Mouse (Mus musculus) MEL (cell line): ENCODE measurements around the gene F830045P16Rik.

Experiments
- BHLHE40 ChIP-seq: IDR thresholded peaks from 2 replicates; pipeline ENCODE4 v1.6.1; 2012; ENCODE audit warnings: low read depth, mild to moderate bottlenecking, inconsistent platforms, low read length, improper control_type of control experiment, borderline replicate concordance
- CHD2 ChIP-seq: IDR thresholded peaks from 2 replicates; pipeline ENCODE4 v1.6.1; 2011; ENCODE audit warnings: low read length, improper control_type of control experiment
- CTCF ChIP-seq, 3 experiments: IDR thresholded peaks in 2 of 3; conservative IDR thresholded peaks in 1 of 3; 2 replicates each; pipeline ENCODE4 v1.5.1; 2011 to 2012; ENCODE audit warnings: low read length in 3 of 3, low read depth in 2 of 3, mild to moderate bottlenecking in 2 of 3, improper control_type of control experiment in 1 of 3, inconsistent platforms in 1 of 3, mixed read lengths in 1 of 3, moderate library complexity in 1 of 3; ENCODE audit not compliant: control insufficient read depth in 1 of 3, insufficient read depth in 1 of 3, poor library complexity in 1 of 3, severe bottlenecking in 1 of 3
- E2F4 ChIP-seq: IDR thresholded peaks from 2 replicates; pipeline ENCODE4 v1.6.1; 2011; ENCODE audit warnings: low read depth, low read length, improper control_type of control experiment, borderline replicate concordance
- EP300 ChIP-seq, 2 experiments: IDR thresholded peaks; 2 replicates each; pipeline ENCODE4 v1.6.1; 2011; ENCODE audit warnings: improper control_type of control experiment in 2 of 2, low read length in 2 of 2, low read depth in 1 of 2, mild to moderate bottlenecking in 1 of 2
- ETS1 ChIP-seq: IDR thresholded peaks from 2 replicates; pipeline ENCODE4 v1.6.1; 2012; ENCODE audit warnings: low read depth, mild to moderate bottlenecking, inconsistent platforms, low read length, improper control_type of control experiment, moderate library complexity
- MEF2A ChIP-seq: IDR thresholded peaks from 2 replicates; pipeline ENCODE4 v1.6.1; 2014; ENCODE audit warnings: low read depth, mild to moderate bottlenecking, inconsistent platforms, low read length, improper control_type of control experiment; ENCODE audit not compliant: poor library complexity, insufficient replicate concordance, severe bottlenecking; ENCODE audit errors: extremely low read depth
- MYC ChIP-seq: IDR thresholded peaks from 2 replicates; pipeline ENCODE4 v1.6.1; 2011; ENCODE audit warnings: low read depth, mild to moderate bottlenecking, low read length, improper control_type of control experiment, moderate library complexity
- NRF1 ChIP-seq: IDR thresholded peaks from 2 replicates; pipeline ENCODE4 v1.6.1; 2014; ENCODE audit warnings: low read depth, mild to moderate bottlenecking, inconsistent platforms, low read length, improper control_type of control experiment, moderate library complexity; ENCODE audit not compliant: poor library complexity, insufficient read depth, severe bottlenecking
- POLR2A ChIP-seq, 2 experiments: IDR thresholded peaks; 2 replicates each; pipeline ENCODE4 v1.6.1; 2011 to 2012; ENCODE audit warnings: low read length in 2 of 2, mild to moderate bottlenecking in 2 of 2, control low read depth in 1 of 2, improper control_type of control experiment in 1 of 2, low read depth in 1 of 2, moderate library complexity in 1 of 2; ENCODE audit not compliant: control insufficient read depth in 1 of 2, insufficient read depth in 1 of 2, poor library complexity in 1 of 2
- RCOR1 ChIP-seq: IDR thresholded peaks from 2 replicates; pipeline ENCODE4 v1.6.1; 2012; ENCODE audit warnings: low read depth, mild to moderate bottlenecking, inconsistent platforms, low read length, improper control_type of control experiment

DNA sequence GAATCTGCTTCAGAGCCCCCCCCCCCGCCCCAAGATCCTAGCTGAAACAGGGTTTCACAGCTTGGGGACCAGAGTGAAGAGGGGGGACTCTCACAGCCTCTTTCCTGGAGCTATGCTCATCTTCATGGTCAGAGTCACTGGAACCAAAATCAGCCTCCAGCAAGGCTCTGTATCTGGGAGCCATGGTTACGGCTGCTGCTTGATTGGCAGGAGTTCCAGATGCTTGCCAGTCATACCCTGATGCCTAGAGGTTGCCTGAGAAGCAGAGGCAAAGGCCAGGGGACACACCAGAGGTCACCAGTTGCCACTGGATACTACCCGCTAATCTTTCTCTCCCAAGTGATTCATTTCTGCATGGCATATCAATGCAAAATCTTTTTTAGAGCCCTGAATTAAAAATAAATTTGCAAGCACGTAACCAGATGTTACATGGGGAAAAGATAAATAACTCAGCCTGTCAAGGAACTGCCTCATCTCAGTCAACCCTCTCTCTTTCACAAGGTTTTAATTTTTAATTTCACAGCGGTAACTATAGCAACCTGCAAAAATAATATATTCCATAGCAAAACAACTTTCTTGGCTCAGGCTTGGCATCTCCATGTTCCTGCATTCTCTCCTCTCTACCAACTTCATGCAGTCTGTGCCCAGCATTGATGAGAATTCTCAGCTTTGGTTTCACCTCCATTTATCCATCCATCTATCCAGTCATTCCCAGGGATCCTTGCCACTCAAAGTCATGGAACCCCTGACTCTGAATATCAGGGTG, 27.7 kb upstream of the F830045P16Rik start:
- TF ChIP-seq E2F4 (no peak), CTCF (IDR thresholded peaks at IDR 0.05 in 2 of 3, conservative IDR thresholded peaks at IDR 0.05 in 1 of 3; ENCODE audit: control insufficient read depth in 1 of 3, insufficient read depth in 1 of 3, low read depth in 2 of 3, low read length in 3 of 3, poor library complexity in 1 of 3, severe bottlenecking in 1 of 3) (no peak), MEF2A (no peak), POLR2A (IDR thresholded peaks at IDR 0.05; ENCODE audit: control insufficient read depth in 1 of 2, insufficient read depth in 1 of 2, low read depth in 1 of 2, low read length in 2 of 2, poor library complexity in 1 of 2) (no peak), EP300 (IDR thresholded peaks at IDR 0.05; ENCODE audit: low read depth in 1 of 2, low read length in 2 of 2) (no peak), CHD2 (no peak), ETS1 (no peak), NRF1 (no peak), BHLHE40 (no peak), RCOR1 (no peak), MYC (no peak)
